Mouse (Mus musculus): Measurements from ENCODE around the gene Pik3cg.

Pik3cg gene

DNA sequence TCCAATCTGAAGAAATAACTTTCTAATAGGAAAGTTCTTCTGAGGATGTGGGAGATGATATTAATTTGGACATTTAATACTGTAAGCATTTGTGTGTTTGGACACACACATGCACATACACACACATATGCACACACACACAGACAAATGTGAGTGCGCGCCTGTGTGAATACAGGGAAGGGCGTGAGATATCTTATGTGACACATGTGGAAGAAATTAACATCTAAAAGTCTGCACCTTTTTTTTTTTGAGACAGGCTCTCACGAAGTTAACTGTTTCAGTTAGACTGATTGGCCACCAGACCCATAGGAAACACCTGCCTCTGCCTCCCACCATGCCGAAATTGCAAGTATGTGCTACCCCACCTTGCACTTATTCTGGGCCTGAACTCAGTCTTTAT lies 64.7 kb downstream of the Pik3cg start:
- no peak for DNase-seq (ENCODE audit: low read depth, low spot score)

DNA sequence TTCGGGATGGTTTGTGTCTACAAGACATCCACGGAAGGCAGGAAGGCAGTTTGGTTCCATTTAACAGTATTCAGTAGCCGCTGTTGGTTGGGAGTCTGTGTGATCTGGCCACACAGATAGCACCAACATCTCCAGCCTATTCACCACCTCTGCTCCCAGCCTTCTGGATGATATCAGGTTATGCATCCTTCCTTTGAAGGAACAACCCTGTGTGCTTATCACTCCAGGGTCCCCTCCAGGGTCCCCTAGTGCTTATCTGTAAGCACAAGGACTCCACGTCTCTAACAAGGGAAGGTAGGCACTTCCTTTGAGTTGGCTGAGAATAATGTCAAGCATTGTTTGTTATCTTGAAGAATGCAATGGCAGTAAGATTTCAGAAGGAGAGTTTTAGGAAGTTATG lies 65.3 kb downstream of the Pik3cg start:
- DNase-seq (ENCODE audit: low read depth, low spot score) = no peak

GRCm38 (mm10) chr12:32141766-32142165 lies 66.7 kb downstream of the Pik3cg start:
- DNase-seq (ENCODE audit: low read depth, low spot score) = no peak

GRCm38 (mm10) chr12:32138831-32139230 lies 69.6 kb downstream of the Pik3cg start:
- no peak for DNase-seq (ENCODE audit: low read depth, low spot score)

DNA sequence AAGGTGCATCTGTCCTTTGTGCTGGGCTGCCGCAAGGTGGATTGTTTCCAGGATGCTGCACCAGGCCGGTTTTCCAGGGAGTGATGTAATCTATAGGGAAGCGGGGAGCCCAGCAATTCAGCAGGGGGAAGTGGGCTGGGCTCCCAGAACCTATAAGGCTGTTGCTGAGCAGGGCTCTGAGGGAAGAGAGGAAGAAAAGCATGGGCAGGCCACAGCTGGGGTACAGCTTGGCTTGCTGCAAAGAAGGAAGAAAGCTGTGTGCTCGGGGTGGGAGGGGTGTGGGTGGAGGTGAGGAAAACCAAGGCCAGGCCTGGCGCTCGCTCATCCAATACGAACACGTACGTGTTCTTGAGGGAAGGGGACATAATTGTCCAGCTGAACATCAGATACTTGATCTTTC lies 70.1 kb downstream of the Pik3cg start:
- no peak for DNase-seq (ENCODE audit: low read depth, low spot score)

DNA sequence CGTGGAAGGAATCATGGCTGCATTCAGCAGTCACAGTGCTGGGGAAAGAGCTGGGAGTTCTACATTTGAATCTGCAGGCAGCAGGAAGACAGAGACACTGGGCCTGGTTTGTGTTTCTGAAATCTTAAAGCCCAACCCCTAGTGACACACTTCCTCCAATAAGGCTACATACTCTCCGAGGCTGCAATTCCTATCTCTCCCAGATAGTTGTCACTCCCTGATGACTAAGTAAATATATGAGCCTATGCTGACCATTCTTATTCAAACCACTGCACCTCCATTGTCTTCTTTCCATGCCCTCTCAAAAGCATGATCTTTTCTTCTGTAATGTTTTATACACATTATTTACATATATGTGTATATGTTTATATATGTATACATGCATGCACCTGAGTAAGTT lies 70.9 kb downstream of the Pik3cg start:
- no peak for DNase-seq (ENCODE audit: low read depth, low spot score)

- DNase-seq (ENCODE audit: low read depth, low spot score) = no peak
Measured at GRCm38 (mm10) chr12:32127599-32128507, 80.6 kb downstream of the Pik3cg start.

DNA sequence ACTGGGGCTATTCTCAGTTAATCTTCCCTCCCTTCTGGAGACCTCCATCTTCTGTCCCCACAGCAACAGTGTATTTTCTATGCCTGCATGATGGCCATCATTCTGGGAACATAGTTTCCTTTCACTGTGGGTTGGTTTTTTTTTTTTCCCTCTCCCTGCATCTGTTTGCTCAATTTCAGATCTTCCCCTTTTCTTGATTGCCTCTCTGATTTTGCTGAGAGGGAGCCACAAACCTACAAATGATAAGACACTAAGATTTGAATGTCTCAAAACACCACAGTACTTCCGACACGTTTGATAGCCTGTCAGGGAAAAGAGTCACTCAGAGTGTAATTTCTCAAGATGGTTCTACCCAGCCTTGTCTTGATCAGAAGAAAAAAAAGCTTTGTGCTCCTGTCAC lies 81.3 kb downstream of the Pik3cg start:
- DNase-seq (ENCODE audit: low read depth, low spot score) = no peak

DNA sequence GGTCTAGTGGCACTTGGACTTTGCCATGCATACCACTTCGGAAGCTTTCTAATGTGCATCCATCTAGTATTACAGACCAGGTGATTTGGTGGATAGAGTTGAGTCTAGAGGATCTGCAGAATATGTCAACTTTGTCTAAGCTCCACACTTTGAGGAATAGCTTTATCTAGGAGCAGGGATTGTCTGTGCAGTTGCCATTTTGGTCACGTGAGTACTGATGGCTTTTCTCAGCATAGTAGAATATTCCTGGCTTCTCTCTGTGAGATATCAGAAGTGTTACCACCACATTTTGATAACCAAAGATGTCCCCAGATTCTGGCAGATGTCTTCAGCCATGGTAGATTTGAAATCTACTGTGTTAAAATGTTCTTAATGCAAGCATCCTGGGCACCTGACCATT lies 84.0 kb downstream of the Pik3cg start:
- DNase-seq (ENCODE audit: low read depth, low spot score) = no peak

DNA sequence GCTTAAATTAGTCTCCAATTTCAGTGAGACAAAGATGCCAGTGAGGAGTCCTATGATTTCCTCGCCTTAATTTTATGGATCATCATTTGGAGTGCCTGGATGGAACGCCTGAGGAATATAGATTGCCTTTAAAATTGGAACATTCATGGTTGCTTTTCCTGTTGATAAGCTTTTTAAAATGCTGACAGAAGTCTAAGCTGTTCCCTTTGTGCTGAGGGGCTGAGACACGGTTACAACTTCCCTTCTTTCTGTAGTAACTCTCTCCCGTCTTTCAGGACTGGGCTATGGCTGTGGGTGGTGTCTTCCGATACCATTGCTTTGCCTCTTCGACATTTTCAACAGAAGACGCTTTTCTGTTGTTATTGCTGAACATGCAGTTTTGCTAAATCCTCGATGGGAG lies 84.4 kb downstream of the Pik3cg start:
- no peak for DNase-seq (ENCODE audit: low read depth, low spot score)

DNA sequence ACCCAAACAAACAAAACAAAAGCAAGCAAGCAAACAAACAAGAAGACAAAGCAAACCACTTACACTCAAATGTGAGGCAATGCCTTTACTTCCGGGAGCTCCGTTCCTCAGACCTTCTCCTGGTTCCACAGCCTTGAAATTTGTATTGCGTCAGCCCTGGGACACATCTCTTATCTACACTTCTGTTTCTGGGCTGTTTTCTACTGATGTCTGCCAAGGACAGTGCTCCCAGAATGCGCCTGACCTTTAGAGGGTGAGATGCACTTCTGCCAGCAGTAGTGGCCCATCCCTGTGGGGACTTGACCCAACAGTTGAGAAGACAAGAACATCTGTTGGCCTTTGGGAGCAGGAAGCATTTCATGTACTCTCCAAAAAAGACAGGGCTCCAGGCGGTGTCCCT lies 84.9 kb downstream of the Pik3cg start:
- DNase-seq (ENCODE audit: low read depth, low spot score) = no peak

Measured in ES-CJ7 (cell line).